Mouse (Mus musculus) heart, embryonic 12.5 days (tissue): ENCODE data around the gene Ripor2. TPM values are rescaled to one million over a fixed set of nuclear protein-coding genes. Genes with fewer than 3 reads are reported as not detected.

Source experiments
- ATAC-seq: fragments of 200-750 bp; cut with Nextera tagmentation; 2 replicates; pipeline ENCODE4 v1.8.0; 2017; ENCODE audit warnings: moderate TSS enrichment, moderate library complexity; ENCODE audit not compliant: insufficient number of reproducible peaks, low FRiP score
- H3K27ac ChIP-seq: fragments of 300-500 bp; sonication (generic); 2 replicates; pipeline ENCODE4 v1.5.1; 2016; ENCODE audit warnings: mild to moderate bottlenecking, moderate library complexity; ENCODE audit not compliant: poor library complexity, severe bottlenecking
- H3K27me3 ChIP-seq: fragments of 300-500 bp; sonication (generic); replicated peaks from 2 replicates; pipeline ENCODE4 v1.6.1; 2016; ENCODE audit warnings: mild to moderate bottlenecking, moderate library complexity
- H3K36me3 ChIP-seq: fragments of 300-500 bp; sonication (generic); 2 replicates; pipeline ENCODE4 v1.6.1; 2016; ENCODE audit warnings: mild to moderate bottlenecking, moderate library complexity
- H3K4me1 ChIP-seq: fragments of 300-500 bp; sonication (generic); replicated peaks from 2 replicates; pipeline ENCODE4 v1.6.1; 2016; ENCODE audit warnings: mild to moderate bottlenecking
- H3K4me2 ChIP-seq: fragments of 300-500 bp; sonication (generic); 2 replicates; pipeline ENCODE4 v1.6.1; 2016; ENCODE audit warnings: mild to moderate bottlenecking, moderate library complexity
- H3K4me3 ChIP-seq: fragments of 300-500 bp; sonication (generic); 2 replicates; pipeline ENCODE4 v1.5.1; 2016; ENCODE audit warnings: mild to moderate bottlenecking
- H3K9ac ChIP-seq: fragments of 300-500 bp; sonication (generic); 2 replicates; pipeline ENCODE4 v1.6.1; 2016; ENCODE audit warnings: mild to moderate bottlenecking, moderate library complexity
- H3K9me3 ChIP-seq: fragments of 300-500 bp; sonication (generic); replicated peaks from 2 replicates; pipeline ENCODE4 v1.6.1; 2016; ENCODE audit warnings: mild to moderate bottlenecking, moderate library complexity
- WGBS: fragments of 180-500 bp; shearing (Covaris S2); methylation state at CpG from one replicate; pipeline ENCODE4 v1.1.7; 2016; 5-methylcytosine and 5-hydroxymethylcytosine counted together
- polyA plus RNA-seq: library from polyadenylated mRNA; unstranded; fragments of >200 nt; fragmentation: Nextera tagmentation; extraction: Ambion mirVana; gene quantifications from 2 replicates; pipeline ENCODE4 v1.2.1, GENCODE M21; 2016

The Ripor2 gene
- polyA plus RNA-seq, 1 experiment from 2014 or later: 10.5 TPM

DNA sequence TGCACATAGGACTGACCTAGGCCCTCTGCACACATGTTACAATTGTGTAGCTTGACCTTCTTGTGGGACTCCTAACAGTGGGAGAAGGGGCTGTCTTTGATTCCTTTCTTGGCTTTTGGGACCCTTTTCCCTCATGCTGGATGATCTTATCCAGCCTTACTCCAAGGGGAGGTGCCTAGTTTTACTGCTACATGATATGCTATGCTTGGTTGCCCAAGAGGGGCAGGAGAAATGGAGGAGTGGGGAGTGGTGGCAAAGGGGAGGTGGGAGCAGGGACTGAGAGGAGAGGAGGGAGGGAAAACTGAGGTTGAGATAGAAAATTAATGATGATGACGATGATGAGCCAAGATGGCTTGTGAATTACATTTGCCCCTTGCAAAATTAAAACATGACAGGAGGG is 37.7 kb downstream of the Ripor2 start:
- H3K27me3 ChIP-seq: no peaks in the 10 kb centered on the region
- no peak overlapping the region for H3K4me3 ChIP-seq
- no peaks in the 10 kb centered on the region for H3K9me3 ChIP-seq
- no peak overlapping the region for H3K9ac ChIP-seq
- WGBS: 93% methylated on average over 1 of the region's 1 CpGs
- no peak for ATAC-seq
- peak overlapping the region; percentile 83 for H3K27ac ChIP-seq
- H3K4me2 ChIP-seq: no peak overlapping the region
- no peaks in the 10 kb centered on the region for H3K36me3 ChIP-seq
- H3K4me1 ChIP-seq: peaks cover 28% of the 10 kb centered on the region

DNA sequence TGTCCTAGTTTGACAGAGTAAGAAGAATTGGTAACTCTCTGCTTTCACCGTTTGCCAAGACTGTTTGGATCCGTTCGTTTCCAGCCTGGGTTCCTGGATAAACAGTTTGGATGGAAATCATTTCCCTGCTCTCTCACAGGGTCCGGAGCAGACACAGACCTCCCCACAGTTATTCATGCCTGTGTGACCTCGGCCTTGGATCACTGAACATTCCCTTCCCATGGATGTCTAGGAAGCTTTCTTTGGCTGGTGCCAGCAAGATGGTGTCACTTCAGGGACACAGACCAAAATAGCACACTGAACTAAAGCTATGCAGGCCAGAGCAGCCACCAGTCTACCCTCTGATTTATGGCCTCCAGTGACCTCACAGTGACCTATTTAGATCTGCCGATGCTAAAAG is 38.5 kb downstream of the Ripor2 start:
- H3K4me2 ChIP-seq: peak overlapping the region; percentile 8; the same call in 1 of the 2 replicates
- H3K4me1 ChIP-seq: peaks cover 27% of the 10 kb centered on the region
- H3K27me3 ChIP-seq: no peaks in the 10 kb centered on the region; the same call in 1 of the 2 replicates
- no peak overlapping the region for H3K4me3 ChIP-seq
- WGBS: 21% methylated on average over 6 of the region's 6 CpGs
- H3K27ac ChIP-seq: peak overlapping the region; percentile 83
- no peaks in the 10 kb centered on the region for H3K36me3 ChIP-seq
- ATAC-seq: peak; percentile 59; the same call in 1 of the 2 replicates
- H3K9me3 ChIP-seq: no peaks in the 10 kb centered on the region
- H3K9ac ChIP-seq: no peak overlapping the region

DNA sequence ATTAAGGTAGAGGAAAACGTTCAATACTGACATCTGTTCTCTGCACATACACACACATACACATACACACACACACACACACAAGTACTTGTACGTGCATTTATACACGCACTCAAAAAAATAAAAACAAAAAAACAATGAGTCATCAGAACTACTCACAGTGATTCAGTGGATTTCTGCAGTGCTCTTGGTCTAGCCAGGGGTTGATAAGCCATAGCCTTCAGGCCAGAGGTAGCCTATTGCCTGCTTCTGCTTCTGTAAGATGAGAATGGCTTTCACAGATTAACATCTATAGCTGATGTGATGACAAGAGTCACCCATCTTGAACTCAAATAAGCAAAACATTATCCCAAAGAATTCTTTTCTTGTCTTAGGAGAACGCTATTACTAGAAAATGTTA is 41.6 kb downstream of the Ripor2 start:
- WGBS: 71% methylated on average over 4 of the region's 4 CpGs
- peaks cover 29% of the 10 kb centered on the region for H3K4me1 ChIP-seq
- ATAC-seq: no peak
- no peak overlapping the region for H3K27ac ChIP-seq
- no peak overlapping the region for H3K4me3 ChIP-seq
- H3K27me3 ChIP-seq: no peaks in the 10 kb centered on the region; the same call in 1 of the 2 replicates
- no peaks in the 10 kb centered on the region for H3K9me3 ChIP-seq
- no peak overlapping the region for H3K9ac ChIP-seq
- no peak overlapping the region for H3K4me2 ChIP-seq
- H3K36me3 ChIP-seq: no peaks in the 10 kb centered on the region

DNA sequence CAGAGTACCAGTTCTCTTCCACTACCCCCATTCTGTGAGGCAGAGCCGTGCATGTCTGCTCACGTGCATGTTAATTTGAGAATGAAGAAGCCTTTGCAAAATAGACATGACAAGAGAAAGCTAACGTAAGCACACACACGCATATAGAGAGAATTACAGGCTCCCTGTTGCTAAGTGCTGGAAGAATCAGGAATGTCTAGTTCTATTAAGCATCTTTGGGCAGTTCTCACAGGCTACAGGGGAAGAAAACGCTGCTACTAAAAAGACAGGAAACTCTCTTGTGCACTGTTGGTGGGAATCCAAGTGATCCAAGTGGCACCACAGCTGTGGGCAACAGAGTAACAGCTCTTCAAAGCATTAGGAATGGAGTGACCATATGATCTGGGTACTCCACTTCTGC is 43.1 kb downstream of the Ripor2 start:
- no peak overlapping the region for H3K27ac ChIP-seq
- H3K4me2 ChIP-seq: no peak overlapping the region
- peaks cover 37% of the 10 kb centered on the region for H3K4me1 ChIP-seq
- H3K9ac ChIP-seq: no peak overlapping the region
- no peaks in the 10 kb centered on the region; the same call in 1 of the 2 replicates for H3K27me3 ChIP-seq
- no peaks in the 10 kb centered on the region for H3K9me3 ChIP-seq
- no peak overlapping the region for H3K4me3 ChIP-seq
- H3K36me3 ChIP-seq: no peaks in the 10 kb centered on the region
- no peak for ATAC-seq
- WGBS: 78% methylated on average over 5 of the region's 5 CpGs

DNA sequence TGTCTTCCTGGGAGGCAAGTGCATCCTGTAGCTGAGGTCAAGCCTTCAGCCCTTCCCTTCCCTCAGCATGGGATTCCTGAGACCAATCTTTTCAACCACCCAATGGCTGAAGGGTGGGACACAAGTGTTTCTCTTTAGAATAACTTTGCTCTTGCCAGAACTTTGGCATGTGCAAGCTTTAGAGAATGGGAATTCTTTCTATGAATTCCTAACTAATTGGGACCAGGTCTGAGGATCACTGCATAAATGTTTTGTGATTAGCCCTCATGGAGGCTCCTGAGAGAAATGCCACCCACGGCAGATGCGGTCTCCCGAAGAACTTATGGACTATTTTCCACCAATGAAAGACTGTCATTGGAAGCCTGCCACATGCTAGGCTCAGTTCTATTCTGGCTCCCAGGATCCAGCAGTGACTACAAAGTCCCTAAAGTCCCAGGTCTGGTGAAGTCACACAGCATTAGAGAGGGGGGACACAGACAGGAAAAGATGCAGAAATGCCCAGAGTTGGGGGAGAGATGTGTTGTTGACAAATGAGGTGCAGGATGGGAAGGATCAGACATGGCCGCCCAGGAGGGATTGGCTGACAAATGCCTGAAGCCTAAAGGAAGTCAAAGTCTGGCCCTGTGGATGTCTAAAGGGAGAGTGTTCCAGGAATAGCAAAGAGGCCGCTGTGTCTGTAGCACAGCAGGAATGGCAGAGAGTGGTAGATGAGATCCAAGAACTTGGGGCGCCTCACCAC is 44.9 kb downstream of the Ripor2 start:
- H3K27me3 ChIP-seq: no peaks in the 10 kb centered on the region; the same call in 1 of the 2 replicates
- 80% methylated on average over 6 of the region's 6 CpGs for WGBS
- H3K4me2 ChIP-seq: no peak overlapping the region
- H3K9ac ChIP-seq: no peak overlapping the region
- peaks cover 34% of the 10 kb centered on the region for H3K4me1 ChIP-seq
- no peaks in the 10 kb centered on the region for H3K9me3 ChIP-seq
- ATAC-seq: no peak
- H3K4me3 ChIP-seq: no peak overlapping the region
- no peak overlapping the region for H3K27ac ChIP-seq
- H3K36me3 ChIP-seq: no peaks in the 10 kb centered on the region

DNA sequence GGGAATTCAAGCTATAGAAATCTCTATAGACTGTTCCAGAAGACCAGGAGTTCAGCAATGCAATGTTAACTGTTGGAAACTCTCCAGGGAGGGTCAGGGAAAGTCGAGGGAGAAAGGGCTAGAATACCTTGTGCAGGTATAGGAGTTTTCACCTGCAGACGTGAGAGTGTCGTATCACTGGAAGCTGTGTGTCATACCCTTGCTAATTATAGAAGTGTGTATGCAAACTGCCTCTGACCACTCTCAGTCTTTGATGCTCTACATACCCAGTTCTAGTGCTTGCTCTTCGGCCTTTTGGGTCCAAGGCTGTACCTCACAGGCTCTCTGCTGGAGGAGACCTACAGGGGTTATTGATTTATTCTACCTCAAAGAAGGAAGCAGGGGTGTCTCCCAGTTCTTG is 46.2 kb downstream of the Ripor2 start:
- Histone ChIP-seq H3K27ac (no peak overlapping the region), H3K9ac (no peak overlapping the region), H3K4me3 (no peak overlapping the region), H3K36me3 (no peaks in the 10 kb centered on the region), H3K9me3 (no peaks in the 10 kb centered on the region), H3K4me2 (no peak overlapping the region), H3K27me3 (no peaks in the 10 kb centered on the region; the same call in 1 of the 2 replicates), H3K4me1 (peaks cover 39% of the 10 kb centered on the region)
- no peak for ATAC-seq
- 64% methylated on average over 4 of the region's 4 CpGs for WGBS

DNA sequence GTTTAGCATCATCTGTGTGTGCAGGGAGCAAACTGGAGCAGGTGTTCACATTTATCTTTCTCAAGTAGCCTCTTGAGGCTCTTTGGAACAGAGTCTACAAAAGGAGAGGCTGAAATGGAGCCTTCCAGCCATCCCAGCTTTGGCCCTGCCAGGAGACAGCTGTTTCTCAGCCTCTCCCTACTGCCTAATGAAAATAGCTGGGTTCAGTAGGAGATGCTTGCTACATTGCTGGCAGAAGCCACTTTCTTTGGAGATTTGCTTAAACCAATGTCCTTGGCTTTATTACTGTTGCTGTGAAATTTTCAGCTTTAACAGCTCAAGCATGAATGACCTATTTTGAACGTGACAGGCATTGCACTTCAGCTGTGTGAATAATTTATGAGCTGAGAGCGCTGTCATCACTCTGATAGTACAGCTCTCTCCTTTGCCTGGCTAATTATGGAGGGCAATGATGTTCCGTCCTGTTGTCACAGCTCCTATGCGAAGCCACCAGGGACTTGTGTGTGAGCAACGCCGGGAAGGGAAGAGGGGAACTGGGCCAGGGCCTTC is 47.2 kb downstream of the Ripor2 start:
- Histone ChIP-seq H3K36me3 (no peaks in the 10 kb centered on the region), H3K27me3 (no peaks in the 10 kb centered on the region; the same call in 1 of the 2 replicates), H3K4me3 (no peak overlapping the region), H3K27ac (peak overlapping the region; percentile 20), H3K9ac (no peak overlapping the region), H3K4me2 (no peak overlapping the region), H3K9me3 (no peaks in the 10 kb centered on the region), H3K4me1 (peaks cover 39% of the 10 kb centered on the region)
- no peak for ATAC-seq
- 26% methylated on average over 6 of the region's 6 CpGs for WGBS

DNA sequence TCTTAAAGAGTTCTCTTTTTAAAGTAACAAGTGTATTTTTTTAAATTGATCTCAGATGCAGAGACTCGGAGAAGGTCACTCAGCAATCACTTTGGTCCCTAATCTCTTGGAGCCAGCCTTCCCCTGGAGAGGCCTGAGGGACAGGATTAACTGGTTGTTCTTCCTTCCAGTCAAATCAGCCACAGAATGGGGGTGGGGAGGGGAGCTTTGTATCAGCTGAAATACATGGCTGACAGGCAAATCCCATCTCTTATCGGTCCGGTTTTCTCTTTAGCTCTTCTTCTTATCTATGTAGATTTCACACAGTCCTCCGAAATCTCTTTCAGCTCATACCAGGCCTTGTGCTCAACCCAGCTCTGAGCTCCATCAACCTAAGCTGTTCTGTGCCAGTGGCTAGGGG is 48.4 kb downstream of the Ripor2 start:
- H3K4me3 ChIP-seq: no peak overlapping the region
- H3K27me3 ChIP-seq: no peaks in the 10 kb centered on the region
- H3K27ac ChIP-seq: no peak overlapping the region
- WGBS: 14% methylated on average over 4 of the region's 4 CpGs
- no peaks in the 10 kb centered on the region for H3K36me3 ChIP-seq
- ATAC-seq: no peak
- peaks cover 39% of the 10 kb centered on the region for H3K4me1 ChIP-seq
- H3K9ac ChIP-seq: no peak overlapping the region
- no peak overlapping the region for H3K4me2 ChIP-seq
- no peaks in the 10 kb centered on the region for H3K9me3 ChIP-seq

DNA sequence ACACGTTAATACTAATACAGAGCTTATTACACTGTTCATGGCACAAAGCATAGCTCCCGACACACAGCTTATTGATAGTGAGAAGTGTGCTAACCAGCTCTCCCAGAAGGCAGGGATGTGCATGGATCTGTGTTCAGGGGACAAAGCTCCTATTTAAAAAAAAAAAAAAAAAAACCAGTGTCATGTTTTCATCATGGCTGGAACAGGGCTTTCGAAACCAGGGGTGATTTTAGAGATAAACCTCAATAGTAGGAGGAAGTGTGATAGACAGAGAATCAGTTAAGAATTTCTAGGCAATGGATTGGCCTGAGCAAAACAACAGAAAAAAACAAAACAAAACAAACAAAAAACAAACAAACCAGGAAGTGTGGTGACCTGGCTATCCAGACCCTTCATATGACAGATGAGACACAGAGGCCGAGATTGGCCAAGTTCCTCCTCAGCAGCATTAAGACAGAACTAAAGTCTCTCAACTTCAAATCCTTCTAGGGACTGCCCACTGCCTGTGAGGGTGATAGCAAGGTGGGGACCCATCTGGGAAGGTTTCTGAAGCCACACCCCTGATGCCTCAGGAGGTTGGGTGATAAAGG is 51.1 kb downstream of the Ripor2 start:
- no peak for ATAC-seq
- Histone ChIP-seq H3K9ac (no peak overlapping the region), H3K36me3 (no peaks in the 10 kb centered on the region), H3K27me3 (peaks cover 3% of the 10 kb centered on the region; the same call in 1 of the 2 replicates), H3K9me3 (no peaks in the 10 kb centered on the region), H3K4me2 (no peak overlapping the region), H3K4me3 (no peak overlapping the region), H3K4me1 (peaks cover 46% of the 10 kb centered on the region), H3K27ac (no peak overlapping the region)
- 55% methylated on average over 4 of the region's 4 CpGs for WGBS

DNA sequence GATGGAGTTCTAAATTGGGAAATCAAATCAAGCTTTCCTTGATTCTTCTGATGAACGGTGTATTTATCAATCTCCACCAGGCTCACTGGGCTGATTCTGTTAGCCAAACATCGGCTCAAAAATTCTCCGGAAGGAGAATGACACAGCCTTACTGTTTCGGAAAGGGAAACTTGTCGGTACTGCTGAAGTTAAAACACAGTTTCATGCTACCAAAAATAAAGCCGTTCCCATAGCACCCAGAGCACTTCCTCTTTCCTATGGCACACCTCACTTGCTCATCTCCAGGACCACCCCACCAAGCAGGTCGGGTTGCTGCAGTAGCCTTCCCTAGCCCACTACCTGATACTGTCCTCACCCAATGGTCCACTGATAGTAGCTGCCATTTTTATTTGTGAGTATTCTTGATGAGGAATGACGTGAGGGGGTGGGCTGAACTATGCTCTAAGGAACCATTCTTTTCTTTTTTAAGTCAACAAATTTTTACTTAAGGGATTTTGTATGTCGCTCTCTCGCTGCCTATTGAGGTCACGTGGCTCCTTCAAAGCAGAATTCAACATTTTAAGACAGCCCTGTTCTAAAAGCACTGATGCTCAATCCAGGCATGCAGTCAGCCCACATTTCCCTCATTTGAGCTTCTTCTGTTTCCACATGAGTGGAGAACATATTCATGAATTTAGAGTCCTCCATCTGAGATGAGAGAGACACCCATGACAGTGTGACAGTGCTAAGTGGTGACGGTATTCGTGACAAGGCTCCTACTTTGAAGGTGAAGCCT is 52.5 kb downstream of the Ripor2 start:
- H3K27me3 ChIP-seq: peaks cover 3% of the 10 kb centered on the region; the same call in 1 of the 2 replicates
- H3K4me3 ChIP-seq: no peak overlapping the region
- H3K9ac ChIP-seq: no peak overlapping the region
- WGBS: 85% methylated on average over 13 of the region's 13 CpGs
- no peaks in the 10 kb centered on the region for H3K36me3 ChIP-seq
- H3K27ac ChIP-seq: no peak overlapping the region
- H3K4me2 ChIP-seq: no peak overlapping the region
- ATAC-seq: no peak
- no peaks in the 10 kb centered on the region for H3K9me3 ChIP-seq
- peaks cover 39% of the 10 kb centered on the region for H3K4me1 ChIP-seq
